Mouse (Mus musculus): ENCODE results near the gene Ctsa. TPM values are rescaled to one million over a fixed set of nuclear protein-coding genes. Genes with fewer than 3 reads are reported as not detected.

The Ctsa gene
- polyA plus RNA-seq, 2 experiments, result 59.4 to 69.5 TPM

DNA sequence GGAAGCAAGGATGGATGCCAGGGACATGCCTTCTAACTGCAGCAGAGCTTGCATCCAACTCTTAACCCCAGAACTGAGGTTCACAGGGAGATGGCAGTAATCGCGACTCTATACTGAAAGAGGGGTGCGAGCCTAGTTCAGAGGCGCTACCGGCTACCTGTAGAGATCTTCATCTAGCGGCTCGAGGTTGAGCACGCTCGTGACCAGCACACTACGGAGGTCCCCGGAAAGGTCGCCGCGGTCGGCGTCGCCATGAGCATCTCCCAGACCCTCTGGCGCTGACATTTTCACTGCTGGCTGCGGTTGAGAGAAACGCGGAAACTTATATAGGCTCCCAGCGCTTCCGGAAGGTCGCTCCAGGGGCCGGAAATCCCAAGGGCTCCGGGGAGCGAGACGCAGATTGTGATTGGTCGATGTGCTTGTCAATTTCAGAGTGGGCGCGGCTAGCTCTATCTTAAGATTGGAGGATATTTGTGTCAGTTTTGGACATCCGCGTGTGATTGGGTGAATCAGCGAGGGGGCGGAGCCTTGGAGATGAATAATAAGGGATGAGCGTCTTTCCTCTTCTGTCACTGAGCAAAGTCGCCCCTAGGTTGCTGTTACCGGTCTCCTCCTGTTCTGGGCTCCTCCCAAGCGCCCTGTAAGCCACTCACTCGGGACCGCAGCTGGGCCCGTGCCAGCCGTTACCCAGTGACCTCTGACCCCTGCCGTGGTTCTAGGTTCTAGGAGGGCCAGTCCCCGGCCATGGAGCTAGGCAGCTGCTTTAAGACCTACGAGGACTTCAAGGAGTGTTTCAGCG lies 27.9 kb upstream of the Ctsa start, which contains the start of the genes Acot8 and Zswim3:
TSS of gene Acot8 (minus strand) at position 350 of the 799 bp plus-strand sequence.
TSS of gene Zswim3 (plus strand) at position 566 of the 799 bp plus-strand sequence.
- WGBS (ENCODE audit: insufficient replicate concordance), result under 1% methylated on average over 47 of the region's 47 CpGs
- peak; percentile 19; the same call in 1 of the 2 replicates for TF ChIP-seq CTCF (IDR thresholded peaks at IDR 0.05; ENCODE audit: low read depth)
- peak; percentile 55; the same call in 1 of the 2 replicates for TF ChIP-seq EP300 (IDR thresholded peaks at IDR 0.05; ENCODE audit: low read depth)

GRCm38 (mm10) chr2:164805332-164805718 lies 27.3 kb upstream of the Ctsa start:
- peak overlapping the region; percentile 96 for H3K27ac ChIP-seq
- no peaks in the 10 kb centered on the region for H3K9me3 ChIP-seq (ENCODE audit: control insufficient read depth, low read length)
- TF ChIP-seq CTCF (IDR thresholded peaks at IDR 0.05; ENCODE audit: low read depth) (no peak), EP300 (IDR thresholded peaks at IDR 0.05; ENCODE audit: low read depth) (no peak)
- peak overlapping the region; percentile 95 to 97 for H3K4me3 ChIP-seq (ENCODE audit: insufficient read depth in 1 of 2, low read depth in 2 of 2, low read length in 2 of 2)
- DNase-seq (ENCODE audit: low read depth in 3 of 3, low spot score in 3 of 3) (peak in 1 of 3 experiments; percentile 55), ATAC-seq (ENCODE audit: insufficient read depth) (peak; percentile 79)
- H3K36me3 ChIP-seq (replicated peaks; ENCODE audit: control insufficient read depth, insufficient read depth, low read depth), result peaks cover 6% of the 10 kb centered on the region
- H3K4me1 ChIP-seq (replicated peaks; ENCODE audit: control insufficient read depth in 2 of 2, insufficient read depth in 2 of 2, low read length in 1 of 2), result peaks cover 12 to 13% of the 10 kb centered on the region in 2 experiments
- WGBS (ENCODE audit: insufficient replicate concordance), result under 1% methylated on average over 21 of the region's 21 CpGs
- H3K9ac ChIP-seq (replicated peaks), result peak overlapping the region; percentile 88
- H3K4me2 ChIP-seq (ENCODE audit: low read depth), result peak overlapping the region; percentile 77
- H3K27me3 ChIP-seq (ENCODE audit: control insufficient read depth, insufficient read depth, low read length), result no peaks in the 10 kb centered on the region

More for the DNA sequence above, 27.9 kb upstream of the Ctsa start, which contains the start of the genes Acot8 and Zswim3:
- H3K27me3 ChIP-seq (ENCODE audit: control insufficient read depth, insufficient read depth, low read length), result no peaks in the 10 kb centered on the region
- peak within 1 kb of the TSS; percentile 90 for H3K4me2 ChIP-seq (ENCODE audit: low read depth)
- peak within 1 kb of the TSS; percentile 93 for H3K9ac ChIP-seq (replicated peaks)
- ATAC-seq (ENCODE audit: insufficient read depth) (peak; percentile 92), DNase-seq (ENCODE audit: low read depth in 3 of 3, low spot score in 3 of 3) (peak; percentile 99)
- H3K9me3 ChIP-seq (ENCODE audit: control insufficient read depth, low read length), result no peaks in the 10 kb centered on the region
- H3K36me3 ChIP-seq (replicated peaks; ENCODE audit: control insufficient read depth, insufficient read depth, low read depth), result peaks cover 11% of the 10 kb centered on the region
- H3K4me1 ChIP-seq (replicated peaks; ENCODE audit: control insufficient read depth in 2 of 2, insufficient read depth in 2 of 2, low read length in 1 of 2), result peaks cover 12 to 13% of the 10 kb centered on the region in 2 experiments
- peak within 1 kb of the TSS; percentile 96 for H3K27ac ChIP-seq
- peak within 1 kb of the TSS; percentile 95 to 99 for H3K4me3 ChIP-seq (ENCODE audit: insufficient read depth in 1 of 2, low read depth in 2 of 2, low read length in 2 of 2)

GRCm38 (mm10) chr2:164806614-164807013 lies 26.1 kb upstream of the Ctsa start:
- no peak overlapping the region for H3K27ac ChIP-seq
- no peaks in the 10 kb centered on the region for H3K9me3 ChIP-seq (ENCODE audit: control insufficient read depth, low read length)
- peaks cover 12 to 13% of the 10 kb centered on the region in 2 experiments for H3K4me1 ChIP-seq (replicated peaks; ENCODE audit: control insufficient read depth in 2 of 2, insufficient read depth in 2 of 2, low read length in 1 of 2)
- DNase-seq (ENCODE audit: low read depth in 3 of 3, low spot score in 3 of 3), result no peak
- H3K4me2 ChIP-seq (ENCODE audit: low read depth), result peak overlapping the region; percentile 7
- TF ChIP-seq CTCF (IDR thresholded peaks at IDR 0.05; ENCODE audit: low read depth) (no peak), EP300 (IDR thresholded peaks at IDR 0.05; ENCODE audit: low read depth) (no peak)
- H3K4me3 ChIP-seq (ENCODE audit: insufficient read depth in 1 of 2, low read depth in 2 of 2, low read length in 2 of 2), result 0 out of 4 replicates have a peak overlapping the region, but pooled peaks of 1 of the 2 experiments have one; percentile 95
- no peaks in the 10 kb centered on the region for H3K27me3 ChIP-seq (ENCODE audit: control insufficient read depth, insufficient read depth, low read length)
- WGBS (ENCODE audit: insufficient replicate concordance), result 67% methylated on average over 7 of the region's 7 CpGs
- no peak for ATAC-seq (ENCODE audit: insufficient read depth)
- no peak overlapping the region for H3K9ac ChIP-seq (replicated peaks)
- peaks cover 2% of the 10 kb centered on the region; the same call in 1 of the 2 replicates for H3K36me3 ChIP-seq (replicated peaks; ENCODE audit: control insufficient read depth, insufficient read depth, low read depth)

DNA sequence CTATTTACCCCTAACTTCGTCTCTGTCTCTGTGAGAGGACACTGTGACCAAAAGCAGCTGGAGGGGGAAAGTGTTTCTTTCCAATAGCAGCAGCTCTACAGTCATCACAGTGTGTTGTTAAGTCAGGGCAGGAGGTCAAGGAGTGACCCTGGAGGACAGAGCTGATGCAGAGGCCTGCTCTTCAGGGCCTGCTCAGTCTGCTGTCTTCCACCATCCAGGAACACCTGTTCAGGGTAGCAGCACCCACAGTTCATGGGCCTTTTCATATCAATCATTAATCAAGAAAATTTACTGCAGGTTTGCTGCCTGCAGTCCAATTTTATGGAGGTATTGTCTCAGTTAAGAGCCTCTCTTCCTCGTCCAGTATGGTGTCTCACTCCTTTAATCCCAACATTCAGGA lies 19.1 kb upstream of the Ctsa start:
- no peak overlapping the region for H3K4me3 ChIP-seq (ENCODE audit: insufficient read depth in 1 of 2, low read depth in 2 of 2, low read length in 2 of 2)
- no peak overlapping the region for H3K27ac ChIP-seq
- DNase-seq (ENCODE audit: low read depth in 3 of 3, low spot score in 3 of 3), result no peak
- no peak overlapping the region for H3K9ac ChIP-seq (replicated peaks)
- H3K9me3 ChIP-seq (ENCODE audit: control insufficient read depth, low read length), result no peaks in the 10 kb centered on the region
- 68% methylated on average over 2 of the region's 2 CpGs for WGBS (ENCODE audit: insufficient replicate concordance)
- H3K36me3 ChIP-seq (replicated peaks; ENCODE audit: control insufficient read depth, insufficient read depth, low read depth), result 0 out of 2 replicates have a peak, but pooled peaks cover 2% of the 10 kb centered on the region
- H3K4me2 ChIP-seq (ENCODE audit: low read depth), result no peak overlapping the region
- peaks cover 11 to 15% of the 10 kb centered on the region in 2 experiments for H3K4me1 ChIP-seq (replicated peaks; ENCODE audit: control insufficient read depth in 2 of 2, insufficient read depth in 2 of 2, low read length in 1 of 2)
- no peaks in the 10 kb centered on the region for H3K27me3 ChIP-seq (ENCODE audit: control insufficient read depth, insufficient read depth, low read length)
- no peak for ATAC-seq (ENCODE audit: insufficient read depth)
- TF ChIP-seq EP300 (IDR thresholded peaks at IDR 0.05; ENCODE audit: low read depth), result no peak

DNA sequence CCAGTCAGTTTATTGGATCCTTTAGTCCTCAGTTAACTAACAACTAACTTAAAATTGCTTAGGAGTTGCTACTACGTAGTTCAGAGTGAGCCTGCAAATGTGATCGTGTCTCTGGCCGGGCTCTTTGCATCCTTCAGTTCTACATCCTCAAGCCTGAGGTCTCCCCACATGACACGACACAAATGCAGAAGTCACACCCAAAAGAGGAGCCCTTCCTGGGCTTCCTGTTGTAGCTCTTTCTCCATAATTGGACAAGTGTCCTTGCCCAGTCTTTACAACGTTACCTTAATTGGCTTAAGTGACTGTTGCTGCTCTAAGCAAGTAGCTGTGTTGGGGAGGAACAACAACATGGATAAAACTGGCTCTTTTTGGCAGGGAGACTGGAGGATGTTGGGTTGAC lies 17.3 kb upstream of the Ctsa start:
- WGBS (ENCODE audit: insufficient replicate concordance), result 46% methylated on average over 5 of the region's 5 CpGs
- Histone ChIP-seq H3K27me3 (ENCODE audit: control insufficient read depth, insufficient read depth, low read length) (no peaks in the 10 kb centered on the region), H3K4me3 (ENCODE audit: insufficient read depth in 1 of 2, low read depth in 2 of 2, low read length in 2 of 2) (no peak overlapping the region), H3K4me1 (replicated peaks; ENCODE audit: control insufficient read depth in 2 of 2, insufficient read depth in 2 of 2, low read length in 1 of 2) (peaks cover 11 to 15% of the 10 kb centered on the region in 2 experiments), H3K36me3 (replicated peaks; ENCODE audit: control insufficient read depth, insufficient read depth, low read depth) (no peaks in the 10 kb centered on the region), H3K9ac (replicated peaks) (peak overlapping the region; percentile 32; the same call in 1 of the 2 replicates), H3K4me2 (ENCODE audit: low read depth) (peak overlapping the region; percentile 33), H3K27ac (peak overlapping the region; percentile 56), H3K9me3 (ENCODE audit: control insufficient read depth, low read length) (no peaks in the 10 kb centered on the region)
- TF ChIP-seq EP300 (IDR thresholded peaks at IDR 0.05; ENCODE audit: low read depth) (no peak), CTCF (IDR thresholded peaks at IDR 0.05; ENCODE audit: low read depth) (no peak)
- ATAC-seq (ENCODE audit: insufficient read depth) (peak; percentile 60), DNase-seq (ENCODE audit: low read depth in 3 of 3, low spot score in 3 of 3) (no peak)
